Mouse (Mus musculus): ENCODE data around the gene Gm38119.
"Not testable (repeated sequence)": the region's sequence is repeated elsewhere in the genome, so short reads cannot be mapped to it uniquely, and the experiment has no call there.

Gm38119 gene

GRCm38 (mm10) chr3:92738996-92739395 is at the start of gene Gm38119:
Gene Gm38119, minus strand, starts transcription at chr3:92739096.
- no peak for DNase-seq

- no peak for DNase-seq
These were observed 39.9 kb upstream of the Gm38119 start, which contains the start of gene Lce1i for GRCm38 (mm10) chr3:92778799-92779198. Gene Lce1i, minus strand, starts transcription at chr3:92778899.

GRCm38 (mm10) chr3:92771573-92771972 is 32.7 kb upstream of the Gm38119 start:
- no peak for DNase-seq

- no peak for DNase-seq
These were observed 26.1 kb upstream of the Gm38119 start, which contains the start of gene Lce1h for GRCm38 (mm10) chr3:92764965-92765364. Gene Lce1h, minus strand, starts transcription at chr3:92765065.

- DNase-seq: no peak
These were observed 14.3 kb upstream of the Gm38119 start for GRCm38 (mm10) chr3:92753197-92753596.

GRCm38 (mm10) chr3:92752238-92752637 is 13.3 kb upstream of the Gm38119 start, which contains the start of gene Lce1g:
Gene Lce1g, minus strand, starts transcription at chr3:92752338.
- DNase-seq: no peak

GRCm38 (mm10) chr3:92722631-92723030 is 16.3 kb downstream of the Gm38119 start:
- DNase-seq: no peak

- no peak for DNase-seq
These were observed 18.6 kb downstream of the Gm38119 start, which contains the start of gene Lce1f for GRCm38 (mm10) chr3:92720250-92720649. Gene Lce1f, minus strand, starts transcription at chr3:92720350.

GRCm38 (mm10) chr3:92715122-92715521 is 23.8 kb downstream of the Gm38119 start:
- DNase-seq: no peak

GRCm38 (mm10) chr3:92708974-92709373 is 29.9 kb downstream of the Gm38119 start, which contains the start of gene Lce1e:
Gene Lce1e, minus strand, starts transcription at chr3:92709074.
- no peak for DNase-seq

- no peak for DNase-seq
These were observed 44.3 kb downstream of the Gm38119 start for GRCm38 (mm10) chr3:92694613-92695012.

GRCm38 (mm10) chr3:92691688-92692087 is 47.2 kb downstream of the Gm38119 start:
- no peak for DNase-seq

- DNase-seq: not testable (repeated sequence)
These were observed 49.7 kb downstream of the Gm38119 start for GRCm38 (mm10) chr3:92689154-92689553.
